Mouse (Mus musculus): ENCODE results near the gene Zfp574. TPM values are rescaled to one million over a fixed set of nuclear protein-coding genes. Genes with fewer than 3 reads are reported as not detected.

Gene Zfp574
- polyA plus RNA-seq, 1 experiment from 2014 or later, result 37.8 TPM

DNA sequence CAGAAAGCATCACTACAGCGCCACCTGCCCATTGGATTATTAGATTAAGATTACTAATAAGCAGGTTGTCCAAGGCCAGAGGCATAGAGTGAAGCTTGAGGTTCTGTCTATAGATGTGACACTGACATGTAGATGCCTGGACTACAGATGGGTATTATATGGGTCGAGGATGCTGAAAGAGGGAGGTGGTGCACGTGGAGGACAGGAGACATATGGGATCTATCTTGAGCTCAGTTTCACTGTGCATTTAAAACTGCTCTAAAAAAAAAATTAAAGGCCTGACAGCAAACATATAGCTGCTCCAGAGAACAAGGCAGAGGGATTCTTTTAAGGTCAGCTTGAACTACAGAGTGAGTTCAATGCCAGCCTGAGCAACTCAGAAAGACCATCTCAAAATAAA lies 25.8 kb downstream of the Zfp574 start:
- Histone ChIP-seq H3K9me3 (no peaks in the 10 kb centered on the region), H3K36me3 (no peaks in the 10 kb centered on the region), H3K4me3 (no peak overlapping the region), H3K4me1 (peaks cover 4% of the 10 kb centered on the region; the same call in 1 of the 2 replicates), H3K4me2 (replicated peaks) (no peak overlapping the region), H3K27me3 (peaks cover 3% of the 10 kb centered on the region; the same call in 1 of the 2 replicates), H3K9ac (no peak overlapping the region), H3K27ac (no peak overlapping the region)
- WGBS, result 69% methylated on average over 3 of the region's 3 CpGs
- no peak for ATAC-seq (ENCODE audit: low FRiP score, low read depth)

DNA sequence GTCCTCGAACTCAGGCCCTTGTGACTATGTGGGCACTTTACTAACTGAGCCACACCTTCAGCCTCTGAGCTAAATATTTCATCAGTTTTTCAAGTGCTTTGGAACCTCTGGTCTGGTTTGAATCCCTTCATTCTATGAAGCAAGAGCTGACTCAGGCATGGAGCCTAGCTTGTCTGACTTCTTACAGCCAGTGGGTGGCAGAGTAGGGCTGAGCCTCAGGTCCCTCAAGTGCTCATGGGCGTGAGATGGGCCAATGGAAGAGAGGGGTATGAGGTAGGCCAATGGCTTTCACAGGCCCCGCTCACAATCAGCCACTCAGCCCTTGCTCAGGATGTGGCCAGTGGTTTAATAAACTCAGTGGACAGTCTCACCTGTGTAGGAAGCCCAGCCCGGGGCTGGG lies 27.2 kb downstream of the Zfp574 start:
- H3K27me3 ChIP-seq, result peaks cover 3% of the 10 kb centered on the region; the same call in 1 of the 2 replicates
- no peak overlapping the region for H3K4me3 ChIP-seq
- no peaks in the 10 kb centered on the region for H3K4me1 ChIP-seq
- ATAC-seq (ENCODE audit: low FRiP score, low read depth), result no peak
- 40% methylated on average over 4 of the region's 4 CpGs for WGBS
- H3K4me2 ChIP-seq (replicated peaks), result no peak overlapping the region
- H3K9ac ChIP-seq, result no peak overlapping the region
- no peaks in the 10 kb centered on the region for H3K9me3 ChIP-seq
- no peak overlapping the region for H3K27ac ChIP-seq
- H3K36me3 ChIP-seq, result no peaks in the 10 kb centered on the region

- Histone ChIP-seq H3K36me3 (no peaks in the 10 kb centered on the region), H3K27ac (no peak overlapping the region), H3K9ac (no peak overlapping the region), H3K4me1 (no peaks in the 10 kb centered on the region), H3K4me3 (no peak overlapping the region), H3K27me3 (no peaks in the 10 kb centered on the region), H3K9me3 (no peaks in the 10 kb centered on the region), H3K4me2 (replicated peaks) (no peak overlapping the region)
- peak; percentile 16; the same call in 1 of the 2 replicates for ATAC-seq (ENCODE audit: low FRiP score, low read depth)
- WGBS, result 26% methylated on average over 17 of the region's 17 CpGs
Measured at GRCm38 (mm10) chr7:25105411-25106160, 33.2 kb downstream of the Zfp574 start.

DNA sequence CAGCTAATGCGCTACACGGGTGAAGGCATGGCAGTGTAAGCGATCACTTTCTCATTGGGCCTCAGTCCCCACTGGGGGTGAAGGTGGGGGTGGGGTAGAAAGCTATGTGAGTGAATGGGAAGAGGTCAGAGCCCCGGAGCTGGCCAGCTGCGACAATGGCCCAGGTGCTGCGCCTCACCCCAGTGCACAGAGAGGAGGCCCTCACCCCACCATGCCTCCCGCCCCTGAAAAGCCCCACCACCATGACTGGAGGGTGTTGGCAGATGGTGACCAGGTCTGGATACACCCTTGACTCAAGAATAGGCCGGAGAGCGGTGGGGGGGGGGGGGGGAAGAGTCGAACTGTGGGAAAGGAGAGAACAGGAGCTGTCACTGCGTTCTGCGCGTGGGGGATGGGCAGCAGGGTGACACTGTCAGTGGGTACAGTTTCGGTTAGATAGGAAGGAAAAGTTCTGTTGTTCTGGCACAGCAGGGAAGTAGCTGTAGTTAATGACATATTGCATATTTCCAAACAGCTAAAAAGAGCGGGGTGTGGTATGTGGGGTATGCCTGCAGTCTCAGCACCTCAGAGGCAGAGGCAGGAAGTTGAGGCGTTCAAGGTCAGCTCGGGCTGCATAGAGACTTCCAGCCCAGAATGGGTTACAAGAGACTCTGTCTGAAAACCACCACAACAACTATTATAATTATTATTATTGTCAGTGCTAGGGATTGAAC lies 34.6 kb downstream of the Zfp574 start:
- ATAC-seq (ENCODE audit: low FRiP score, low read depth), result 0 out of 2 replicates have a peak, but pooled peaks have one; percentile 34
- no peaks in the 10 kb centered on the region for H3K27me3 ChIP-seq
- no peaks in the 10 kb centered on the region for H3K36me3 ChIP-seq
- no peaks in the 10 kb centered on the region for H3K4me1 ChIP-seq
- no peak overlapping the region for H3K4me3 ChIP-seq
- WGBS, result 55% methylated on average over 16 of the region's 17 CpGs
- H3K27ac ChIP-seq, result no peak overlapping the region
- H3K9me3 ChIP-seq, result no peaks in the 10 kb centered on the region
- H3K9ac ChIP-seq, result no peak overlapping the region
- no peak overlapping the region for H3K4me2 ChIP-seq (replicated peaks)

- no peaks in the 10 kb centered on the region for H3K4me1 ChIP-seq
- H3K4me2 ChIP-seq (replicated peaks), result no peak overlapping the region
- no peaks in the 10 kb centered on the region for H3K27me3 ChIP-seq
- WGBS, result 75% methylated on average over 12 of the region's 12 CpGs
- no peaks in the 10 kb centered on the region for H3K36me3 ChIP-seq
- ATAC-seq (ENCODE audit: low FRiP score, low read depth), result no peak
- H3K4me3 ChIP-seq, result no peak overlapping the region
- H3K27ac ChIP-seq, result no peak overlapping the region
- H3K9ac ChIP-seq, result no peak overlapping the region
- no peaks in the 10 kb centered on the region for H3K9me3 ChIP-seq
Measured at GRCm38 (mm10) chr7:25109355-25109754, 37.0 kb downstream of the Zfp574 start.

GRCm38 (mm10) chr7:25110336-25110735 lies 38.0 kb downstream of the Zfp574 start:
- no peaks in the 10 kb centered on the region for H3K9me3 ChIP-seq
- no peak overlapping the region for H3K4me2 ChIP-seq (replicated peaks)
- H3K9ac ChIP-seq, result no peak overlapping the region
- H3K4me1 ChIP-seq, result no peaks in the 10 kb centered on the region
- no peak for ATAC-seq (ENCODE audit: low FRiP score, low read depth)
- H3K27ac ChIP-seq, result no peak overlapping the region
- peaks cover 5% of the 10 kb centered on the region for H3K27me3 ChIP-seq
- WGBS, result 89% methylated on average over 9 of the region's 9 CpGs
- no peaks in the 10 kb centered on the region for H3K36me3 ChIP-seq
- H3K4me3 ChIP-seq, result no peak overlapping the region

- Histone ChIP-seq H3K4me1 (no peaks in the 10 kb centered on the region), H3K27me3 (peaks cover 18% of the 10 kb centered on the region), H3K4me2 (replicated peaks) (no peak overlapping the region), H3K9me3 (no peaks in the 10 kb centered on the region), H3K27ac (no peak overlapping the region), H3K36me3 (no peaks in the 10 kb centered on the region), H3K4me3 (no peak overlapping the region), H3K9ac (no peak overlapping the region)
- ATAC-seq (ENCODE audit: low FRiP score, low read depth), result no peak
- WGBS, result 84% methylated on average over 17 of the region's 17 CpGs
Measured at GRCm38 (mm10) chr7:25112178-25112955, 40.0 kb downstream of the Zfp574 start.

- WGBS, result 83% methylated on average over 16 of the region's 16 CpGs
- H3K4me1 ChIP-seq, result no peaks in the 10 kb centered on the region
- ATAC-seq (ENCODE audit: low FRiP score, low read depth), result no peak
- no peak overlapping the region for H3K4me3 ChIP-seq
- H3K9ac ChIP-seq, result no peak overlapping the region
- peaks cover 18% of the 10 kb centered on the region for H3K27me3 ChIP-seq
- no peaks in the 10 kb centered on the region for H3K9me3 ChIP-seq
- H3K36me3 ChIP-seq, result no peaks in the 10 kb centered on the region
- no peak overlapping the region for H3K27ac ChIP-seq
- no peak overlapping the region for H3K4me2 ChIP-seq (replicated peaks)
Measured at GRCm38 (mm10) chr7:25112956-25113603, 40.7 kb downstream of the Zfp574 start.

DNA sequence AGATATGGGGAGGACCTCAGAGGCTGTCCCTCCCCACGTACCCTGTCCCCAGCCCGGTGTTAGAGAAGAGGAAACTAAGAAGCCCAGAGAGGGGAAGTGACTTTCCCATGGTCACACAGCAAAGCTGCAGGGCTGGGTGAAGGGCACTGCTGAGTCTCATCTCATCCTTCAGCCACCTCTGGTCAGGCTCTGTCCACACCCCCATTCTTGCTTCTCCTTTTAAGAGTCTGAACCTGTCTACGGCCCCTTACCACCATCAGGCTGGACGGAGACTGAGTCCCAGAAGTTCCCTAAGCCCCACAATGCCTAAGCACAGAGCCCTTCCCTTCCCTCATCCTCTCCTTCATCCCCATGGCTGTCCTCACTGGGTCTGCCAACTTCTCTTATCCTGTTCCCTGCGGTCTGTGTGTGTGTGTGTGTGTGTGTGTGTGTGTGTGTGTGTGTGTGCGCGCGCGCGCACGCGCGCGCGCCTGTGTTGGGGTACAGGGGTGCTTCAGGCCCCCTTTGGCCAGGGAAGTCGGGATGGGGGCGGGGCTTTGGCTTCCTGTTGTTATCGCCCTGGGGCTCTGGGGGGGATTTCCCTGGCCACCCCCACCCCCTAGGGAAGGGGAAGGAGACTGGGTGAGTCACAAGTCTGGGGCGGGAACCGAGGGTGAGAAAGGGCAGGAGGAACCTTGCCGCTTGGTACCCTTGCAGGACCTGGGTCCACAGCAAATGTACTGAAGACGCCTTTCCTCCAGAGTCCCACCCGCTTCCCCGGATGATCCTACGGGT lies 47.9 kb downstream of the Zfp574 start:
- ATAC-seq (ENCODE audit: low FRiP score, low read depth), result 0 out of 2 replicates have a peak, but pooled peaks have one; percentile 3
- H3K9me3 ChIP-seq, result no peaks in the 10 kb centered on the region
- H3K27me3 ChIP-seq, result peaks cover 20% of the 10 kb centered on the region
- H3K4me2 ChIP-seq (replicated peaks), result no peak overlapping the region
- no peak overlapping the region for H3K27ac ChIP-seq
- H3K4me3 ChIP-seq, result no peak overlapping the region
- no peaks in the 10 kb centered on the region for H3K36me3 ChIP-seq
- H3K9ac ChIP-seq, result no peak overlapping the region
- H3K4me1 ChIP-seq, result 0 out of 2 replicates have a peak, but pooled peaks cover 5% of the 10 kb centered on the region
- WGBS, result 69% methylated on average over 11 of the region's 25 CpGs

DNA sequence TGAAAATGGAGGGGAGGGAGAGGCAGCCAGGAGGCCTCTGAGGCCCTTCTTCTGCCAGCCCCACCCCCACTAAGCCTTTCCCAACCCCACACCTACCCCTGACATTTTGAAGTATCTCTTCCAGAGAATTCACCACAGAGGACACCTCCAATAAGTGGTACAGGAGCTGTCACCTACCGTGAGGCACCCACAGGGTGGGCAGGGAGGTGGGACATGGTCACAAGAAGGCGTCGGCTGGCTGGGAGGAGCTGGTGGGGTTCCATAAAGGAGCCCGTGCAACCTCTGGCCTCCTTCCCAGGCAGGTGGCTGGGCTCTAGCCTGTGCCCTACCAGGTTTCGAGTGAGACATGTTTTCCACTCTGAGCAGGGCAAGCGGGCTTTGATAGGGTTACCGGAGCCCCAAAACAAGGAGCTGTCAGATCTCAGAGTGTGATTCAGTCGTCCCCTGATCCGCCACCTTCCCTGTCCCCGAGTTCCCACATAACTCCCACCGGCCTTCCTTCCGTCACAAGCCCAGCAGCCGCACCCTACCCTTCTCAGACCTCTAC lies 48.9 kb downstream of the Zfp574 start:
- Histone ChIP-seq H3K9me3 (no peaks in the 10 kb centered on the region), H3K27ac (no peak overlapping the region), H3K4me1 (0 out of 2 replicates have a peak, but pooled peaks cover 5% of the 10 kb centered on the region), H3K27me3 (peaks cover 10% of the 10 kb centered on the region), H3K9ac (no peak overlapping the region), H3K4me2 (replicated peaks) (no peak overlapping the region), H3K36me3 (no peaks in the 10 kb centered on the region), H3K4me3 (no peak overlapping the region)
- no peak for ATAC-seq (ENCODE audit: low FRiP score, low read depth)
- WGBS, result 61% methylated on average over 13 of the region's 13 CpGs
